Mouse (Mus musculus) cerebellum, adult 8-10 months (tissue): ENCODE measurements around the gene Sema4d.

ENCODE experiments used
- DNase-seq: peaks from one replicate; pipeline ENCODE4 v3.0.0; 2022

The Sema4d gene

DNA sequence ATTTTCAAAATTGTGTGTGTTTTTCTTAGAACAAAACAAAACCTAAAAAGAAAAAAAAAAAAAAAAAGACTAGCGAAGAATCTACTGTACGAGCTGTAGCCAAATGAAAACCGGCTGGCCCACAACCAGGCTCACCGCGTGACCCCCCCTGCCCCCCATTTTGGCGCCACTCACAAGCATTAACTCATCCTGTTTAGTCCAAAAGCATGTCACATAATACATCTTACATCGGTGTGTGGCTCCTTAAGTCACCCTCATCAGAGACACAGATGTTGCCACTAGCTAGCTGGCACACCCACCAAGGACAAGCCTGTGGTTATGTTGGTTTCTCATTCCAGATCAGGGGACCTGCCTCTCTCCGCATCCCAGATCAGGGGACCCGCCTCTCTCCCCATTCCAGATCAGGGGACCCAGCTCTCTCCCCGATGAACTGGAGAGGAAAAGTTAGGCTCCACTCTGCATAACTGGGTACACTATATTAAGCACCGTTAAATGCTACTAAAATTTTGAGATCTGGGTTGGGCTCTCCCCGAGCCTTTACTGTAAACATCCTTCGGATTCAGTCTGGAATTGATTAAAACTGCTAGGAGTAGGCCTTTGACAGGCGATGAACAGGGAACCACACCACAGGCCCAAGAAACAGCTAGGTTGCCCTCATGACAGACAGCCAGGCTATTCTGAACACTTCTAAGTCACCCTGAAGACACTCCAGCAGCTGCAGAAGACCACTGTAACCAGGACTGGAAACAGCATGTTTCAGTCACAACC lies 43.8 kb downstream of the Sema4d start:
- DNase-seq, result no peak

DNA sequence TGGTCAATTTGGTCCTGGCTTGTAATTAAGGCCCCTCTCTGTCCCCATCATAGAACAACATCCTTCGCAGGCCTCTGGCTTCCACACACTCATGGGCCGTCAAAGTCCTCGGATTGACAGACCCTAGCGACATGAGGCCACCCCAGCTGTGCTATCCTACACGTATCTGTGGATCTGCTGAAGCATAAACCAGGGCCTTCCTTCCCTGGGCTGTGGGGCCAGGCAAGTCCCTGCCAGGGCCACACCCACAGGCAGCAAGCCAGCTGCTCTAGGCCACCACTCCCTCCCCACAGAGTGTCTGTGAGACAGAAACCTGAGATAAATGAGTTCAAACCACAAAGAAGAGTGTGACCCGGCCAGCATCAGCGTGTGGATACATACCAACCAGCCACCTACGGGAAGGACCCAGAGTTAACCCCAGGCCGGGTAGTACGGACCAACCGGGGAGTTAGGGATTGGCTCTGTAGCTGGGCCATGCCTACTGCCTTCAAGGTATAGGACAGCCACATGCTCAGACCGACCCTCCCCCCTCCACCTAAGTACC lies 45.5 kb downstream of the Sema4d start:
- no peak for DNase-seq

DNA sequence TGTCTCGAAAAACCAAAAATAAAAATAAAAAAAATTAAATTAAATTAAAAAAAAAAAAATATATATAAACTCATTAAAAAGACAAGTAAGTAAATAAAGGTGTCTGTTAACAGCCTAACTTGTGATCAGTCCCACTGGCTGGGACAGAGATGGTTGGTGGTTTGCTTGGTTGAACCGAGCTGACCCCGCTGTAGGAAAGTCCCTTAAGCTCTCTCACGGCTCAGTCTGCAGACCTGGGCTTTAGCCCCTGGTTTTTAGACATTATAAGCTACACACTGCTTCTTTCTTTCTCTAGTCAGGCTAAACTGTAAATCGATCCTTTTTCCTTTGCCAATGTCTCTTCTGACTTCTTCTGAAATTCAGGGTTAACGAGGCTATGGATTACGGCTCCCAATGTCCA lies 46.5 kb downstream of the Sema4d start:
- no peak for DNase-seq

DNA sequence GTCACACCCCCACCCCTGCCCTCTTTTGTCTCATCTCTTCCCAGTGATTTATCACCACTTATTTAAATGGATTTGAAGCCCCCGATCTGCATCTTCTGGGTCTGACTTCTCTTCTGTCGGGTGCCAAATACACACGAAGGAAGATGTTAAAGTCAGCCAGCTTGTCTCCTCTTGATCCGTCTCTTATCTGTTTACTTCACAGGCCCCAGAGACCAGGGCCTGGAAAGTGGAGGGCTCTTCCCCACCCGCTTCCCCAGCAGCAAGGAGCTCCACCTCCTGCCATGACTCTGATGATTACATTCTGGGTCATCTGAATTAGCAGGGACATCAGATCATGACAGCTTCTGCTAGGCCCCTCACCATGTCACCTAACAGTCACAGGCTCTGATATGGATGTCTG lies 47.7 kb downstream of the Sema4d start:
- DNase-seq, result no peak

DNA sequence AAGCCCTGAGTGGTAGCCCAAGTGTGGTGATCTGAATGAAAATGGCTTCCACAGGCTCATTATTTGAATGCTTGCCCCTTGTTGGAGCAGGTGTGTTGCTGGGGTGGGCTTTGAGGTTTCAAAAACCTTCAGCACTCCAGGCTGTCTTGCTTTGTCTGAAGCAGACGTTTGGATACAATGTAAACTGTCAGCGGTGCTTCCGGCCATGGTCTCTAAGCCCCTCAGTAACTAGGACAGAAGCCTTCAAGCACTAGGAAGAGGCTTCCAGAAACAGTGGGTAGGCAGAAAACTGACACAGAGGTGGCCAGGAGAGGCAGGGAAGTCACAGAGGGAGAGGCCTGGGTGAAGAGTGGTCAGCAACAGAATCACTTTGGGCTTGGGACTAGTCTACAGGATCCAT lies 49.7 kb downstream of the Sema4d start:
- DNase-seq, result no peak

DNA sequence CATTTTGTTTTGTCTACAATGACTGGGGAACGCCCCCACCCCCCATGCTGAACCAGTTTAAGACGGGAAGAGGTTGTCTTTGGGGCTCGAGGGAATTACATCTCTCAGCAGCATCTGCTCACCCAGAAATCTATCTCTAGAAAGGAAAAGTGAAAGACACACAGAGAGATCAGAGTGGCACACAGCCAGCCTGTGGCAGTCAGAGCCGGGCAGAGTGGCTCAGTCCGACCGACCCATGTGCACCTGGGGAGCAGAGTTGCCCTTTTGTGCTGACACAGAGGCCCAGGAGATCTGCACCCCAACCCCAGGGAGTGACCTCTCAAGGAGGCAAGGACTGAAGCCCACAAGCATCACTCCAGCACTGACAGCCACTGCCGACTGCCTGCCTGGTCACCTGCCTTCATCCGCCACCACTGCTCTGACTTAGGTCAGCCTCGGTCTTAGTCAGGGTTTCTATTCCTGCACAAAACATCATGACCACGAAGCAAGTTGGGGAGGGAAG lies 50.9 kb downstream of the Sema4d start:
- DNase-seq, result no peak

DNA sequence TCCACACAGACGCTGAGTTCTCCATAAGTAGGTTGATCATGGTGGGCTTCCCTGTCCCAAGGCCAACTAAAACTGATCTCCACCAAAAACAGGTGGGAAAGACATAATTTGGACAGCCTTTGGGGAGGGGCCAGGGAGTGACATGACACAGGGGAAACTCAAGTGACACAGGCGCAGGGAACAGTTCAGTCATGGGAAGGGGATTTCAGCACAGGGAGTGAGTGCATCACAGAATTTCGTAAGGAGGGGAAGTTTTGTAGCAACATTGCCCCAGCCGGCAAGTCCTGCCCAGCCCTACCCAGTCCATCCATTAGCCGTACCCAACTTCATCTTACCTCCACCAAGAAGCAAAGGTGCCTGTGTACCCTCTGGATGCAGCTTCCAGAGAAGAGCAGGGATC lies 52.8 kb downstream of the Sema4d start:
- DNase-seq, result no peak

DNA sequence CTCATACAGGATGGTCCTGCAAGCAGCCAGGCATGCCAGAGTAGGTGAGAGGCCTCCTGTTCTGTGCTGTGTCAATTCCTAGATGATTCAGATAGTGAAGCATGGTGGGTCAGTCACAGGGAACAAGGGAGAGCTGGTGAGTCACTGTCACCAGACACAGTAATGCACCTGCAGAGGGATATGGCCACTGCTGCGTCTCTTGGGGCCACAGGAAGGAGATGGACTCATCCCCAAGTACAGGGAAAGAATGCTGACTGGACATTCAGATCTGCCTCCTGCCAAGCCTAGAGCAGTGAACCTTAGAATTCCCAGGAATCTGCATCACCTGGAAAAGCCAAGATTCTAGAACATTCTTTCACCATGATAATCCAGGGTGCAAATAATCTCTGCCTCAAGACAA lies 53.8 kb downstream of the Sema4d start:
- DNase-seq, result no peak

DNA sequence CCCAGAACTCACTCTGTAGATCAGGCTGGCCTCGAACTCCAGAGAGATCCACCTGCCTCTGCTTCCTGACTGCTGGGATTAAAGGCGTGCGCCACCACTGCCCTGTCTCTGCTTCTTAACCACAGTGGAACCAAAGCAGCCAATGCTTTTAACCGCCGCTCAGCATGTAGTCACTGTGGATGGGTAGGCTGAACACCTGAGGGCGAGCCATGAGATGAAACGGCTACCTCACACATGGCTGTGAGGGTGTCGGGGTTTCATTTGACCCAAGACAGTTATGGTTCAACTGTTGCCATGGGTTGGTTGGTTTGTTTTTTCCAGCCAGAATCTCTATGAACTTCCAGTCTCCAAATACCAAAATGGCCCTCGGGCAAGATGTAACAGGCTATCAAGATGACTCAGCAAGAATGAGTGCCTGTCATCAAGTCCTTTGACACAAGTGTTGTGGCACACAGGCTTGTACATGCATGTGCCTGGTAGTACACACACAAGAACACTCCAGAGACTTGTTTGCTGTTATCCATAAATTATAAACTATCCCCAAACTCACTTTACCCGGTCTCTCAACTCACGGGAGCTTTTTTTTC lies 54.9 kb downstream of the Sema4d start:
- DNase-seq, result no peak

DNA sequence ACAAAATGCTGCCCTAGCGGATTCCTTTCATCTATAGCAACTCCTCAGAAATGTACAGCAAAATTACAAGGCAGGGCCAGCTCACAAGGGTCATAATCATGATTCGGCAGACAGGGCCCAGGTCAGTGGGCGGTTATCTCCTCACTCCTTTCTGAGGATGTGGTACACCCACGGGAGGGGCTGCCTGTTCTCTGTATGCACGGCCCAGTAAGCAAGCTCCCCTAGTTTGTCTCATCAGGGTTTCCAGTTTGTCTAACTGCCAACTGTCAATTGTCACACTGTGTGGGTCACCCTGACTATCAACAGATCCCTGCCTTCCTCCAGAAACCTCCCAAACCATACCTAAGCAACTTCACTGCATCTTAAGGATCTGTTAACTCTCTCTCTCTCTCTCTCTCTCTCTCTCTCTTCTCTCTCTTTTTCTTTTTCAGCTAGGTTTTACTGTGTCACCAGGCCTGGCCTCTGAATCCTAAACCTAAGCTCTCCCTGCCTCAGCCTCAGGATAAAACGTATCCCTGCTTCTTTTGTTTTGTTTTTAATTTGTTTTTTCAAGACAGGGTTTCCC lies 55.5 kb downstream of the Sema4d start:
- no peak for DNase-seq

DNA sequence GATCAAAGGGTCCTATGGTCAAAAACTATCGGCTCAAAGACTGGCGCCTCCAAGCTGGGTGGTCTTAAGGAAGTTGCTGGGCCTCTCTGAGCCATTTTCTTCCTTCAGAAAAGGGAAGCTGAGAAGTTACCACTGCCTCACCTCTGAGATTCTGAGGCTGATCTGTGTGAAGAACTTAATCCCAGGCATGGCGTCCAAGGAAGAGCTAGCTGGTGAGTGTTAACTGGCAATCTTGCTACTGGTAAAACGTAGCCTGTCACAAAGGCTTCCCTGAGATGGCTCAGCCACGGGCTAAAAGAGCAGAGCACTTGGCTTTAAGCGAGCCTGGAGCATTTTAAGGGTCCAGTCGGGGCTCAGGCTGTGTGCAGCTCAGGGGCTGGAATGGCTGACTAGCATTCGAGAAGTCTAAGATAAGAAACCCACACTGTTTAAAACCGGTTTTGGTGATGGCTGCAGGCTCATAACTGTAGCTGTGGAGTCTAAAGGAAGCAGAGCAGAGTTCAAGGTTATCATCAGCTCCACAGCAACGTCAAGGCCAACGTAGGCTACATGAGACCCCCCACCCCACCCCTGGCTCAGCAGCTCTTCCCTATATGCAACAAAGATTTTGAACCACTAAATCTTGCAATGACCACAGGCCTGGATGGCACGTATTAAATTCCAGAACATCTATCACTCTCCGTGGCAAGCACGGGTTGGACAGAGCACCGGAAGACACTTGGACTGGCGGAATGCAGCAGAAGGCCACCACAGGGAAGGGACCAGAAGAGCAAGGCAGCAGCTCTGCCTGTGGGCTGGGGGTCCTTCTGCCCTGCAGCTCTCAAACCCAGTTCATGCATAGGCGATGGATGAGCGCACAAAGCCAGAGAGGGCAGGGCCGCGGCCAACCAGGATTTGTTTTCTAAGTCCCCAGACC lies 56.3 kb downstream of the Sema4d start:
- no peak for DNase-seq

DNA sequence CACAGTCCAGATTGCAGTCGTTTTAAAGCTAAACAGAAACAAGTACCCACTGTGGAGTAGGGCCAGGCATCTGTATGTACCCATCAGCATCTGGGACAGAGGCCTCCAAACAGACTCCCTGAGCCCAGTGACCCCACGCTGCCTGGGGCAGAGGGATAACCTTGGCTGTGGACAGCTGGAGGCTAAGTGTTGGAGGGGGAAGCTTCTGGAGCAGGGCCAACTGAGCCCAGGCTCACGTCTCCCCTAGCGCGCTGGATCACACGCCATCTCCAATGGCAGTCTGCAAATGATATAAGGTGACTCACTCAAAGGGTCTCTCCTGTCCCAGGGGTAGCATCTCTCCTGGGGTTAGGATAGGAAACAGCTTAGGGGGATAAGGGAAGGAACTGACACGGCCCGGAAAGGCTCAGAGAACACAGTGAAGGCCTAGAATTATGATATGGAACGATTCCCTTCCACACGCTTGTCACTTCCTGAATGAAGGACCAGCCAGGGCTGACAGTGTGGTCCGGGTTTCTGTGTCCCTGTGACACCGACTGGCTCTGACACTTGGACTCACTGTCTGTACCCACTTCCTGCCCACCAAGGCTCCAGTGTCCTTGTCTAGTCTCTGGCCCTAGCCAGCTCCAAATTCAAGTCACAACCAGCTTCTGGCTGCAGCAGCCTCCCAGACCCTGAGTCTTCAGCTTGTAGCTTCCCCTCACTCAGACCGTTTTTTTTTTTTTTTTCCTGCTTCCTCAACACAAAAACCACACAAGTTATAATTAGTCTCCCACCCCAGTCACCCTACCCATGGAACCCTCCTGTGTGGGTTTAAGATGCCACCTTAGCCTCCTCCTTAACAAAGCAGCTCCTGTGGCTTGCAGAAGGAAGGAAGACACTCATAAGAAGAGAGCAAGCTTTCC lies 57.3 kb downstream of the Sema4d start:
- DNase-seq, result no peak

DNA sequence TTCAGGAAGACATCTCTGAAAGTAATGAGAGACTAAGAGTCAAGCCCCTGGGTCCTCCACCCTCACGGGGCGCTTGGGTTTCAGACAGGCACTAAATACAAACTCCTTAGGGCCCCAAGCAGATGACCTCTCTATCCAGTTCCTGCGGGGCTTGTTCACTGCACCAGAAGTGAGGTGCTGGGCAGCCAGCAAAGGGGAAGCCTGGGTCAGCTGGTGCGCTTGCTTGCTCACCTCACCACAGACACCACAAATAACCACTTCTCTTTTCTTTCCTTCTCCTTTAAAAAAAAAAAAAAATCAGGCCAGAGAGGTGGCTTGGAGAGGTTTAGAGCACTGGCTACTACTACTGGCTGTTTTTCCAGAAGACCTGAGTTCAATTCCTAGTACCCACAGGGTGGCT lies 59.0 kb downstream of the Sema4d start:
- no peak for DNase-seq

DNA sequence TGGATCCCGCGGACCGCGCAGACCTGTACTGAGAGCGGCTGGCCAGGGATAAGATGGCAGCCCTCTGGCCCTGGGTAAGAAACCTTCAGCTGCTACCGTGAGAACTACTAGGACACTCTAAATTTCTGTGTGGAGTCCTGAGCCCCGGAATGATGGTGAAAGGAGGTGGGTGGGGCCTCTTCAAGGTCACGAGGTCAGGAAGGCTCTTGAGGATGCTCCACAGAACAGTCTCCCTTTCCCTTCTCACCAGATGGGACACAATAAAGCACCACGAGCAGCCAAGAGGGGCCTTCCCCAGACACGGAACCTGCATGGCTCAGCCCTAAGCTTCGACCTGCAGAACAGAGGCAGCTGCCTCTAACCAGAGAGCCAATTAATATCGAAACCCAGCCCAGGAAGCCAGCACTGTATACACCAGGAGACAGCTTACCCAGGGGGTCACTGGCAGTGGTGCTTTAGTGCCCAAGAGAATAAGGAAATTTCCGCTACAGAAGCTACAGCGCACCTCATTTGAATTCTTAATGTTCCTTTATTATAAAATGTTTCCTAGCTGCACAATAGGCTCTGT lies 61.4 kb downstream of the Sema4d start:
- DNase-seq, result no peak

DNA sequence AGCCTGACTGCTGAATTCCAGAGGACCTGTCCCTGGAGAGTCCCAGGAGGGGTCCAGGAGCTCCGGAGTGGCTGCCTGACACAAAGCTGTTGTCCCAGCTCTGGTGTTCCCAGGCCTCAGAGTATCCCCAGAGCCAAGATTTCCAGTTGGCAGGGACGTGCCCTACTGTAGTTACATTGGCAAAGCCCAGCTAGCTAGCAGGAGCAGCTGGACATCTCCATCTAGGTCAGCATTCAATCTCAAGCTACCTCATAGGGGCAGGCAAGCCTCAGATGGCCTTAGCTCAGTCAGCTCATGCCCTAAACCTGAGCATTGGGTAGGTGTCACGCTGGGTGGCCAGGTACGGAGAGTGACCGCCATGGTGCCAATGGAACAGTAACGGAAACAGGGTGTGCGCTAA lies 62.1 kb downstream of the Sema4d start:
- DNase-seq, result peak; percentile 77

DNA sequence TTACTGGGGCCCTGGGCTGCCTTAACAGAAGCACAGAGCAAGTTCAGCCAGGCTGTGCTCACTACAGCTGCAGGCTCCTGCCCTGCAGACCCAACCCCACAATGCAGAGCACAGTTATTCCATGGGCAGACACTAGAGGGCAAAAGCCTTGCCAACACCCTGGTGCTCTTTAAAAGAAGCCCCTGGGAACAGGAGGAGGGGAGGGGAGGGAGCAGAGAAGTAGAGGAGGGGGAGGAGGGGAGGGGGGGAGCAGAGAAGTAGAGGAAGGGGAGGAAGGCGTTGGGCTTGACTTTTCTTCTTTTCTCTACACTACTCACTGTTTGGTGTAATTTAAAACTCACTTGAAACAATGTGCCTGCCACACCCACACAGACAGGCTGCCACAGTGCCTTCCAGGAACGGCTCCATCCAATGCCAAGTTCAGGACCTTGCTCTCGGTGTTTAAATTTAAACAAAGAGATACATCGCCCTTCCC lies 63.6 kb downstream of the Sema4d start:
- no peak for DNase-seq

DNA sequence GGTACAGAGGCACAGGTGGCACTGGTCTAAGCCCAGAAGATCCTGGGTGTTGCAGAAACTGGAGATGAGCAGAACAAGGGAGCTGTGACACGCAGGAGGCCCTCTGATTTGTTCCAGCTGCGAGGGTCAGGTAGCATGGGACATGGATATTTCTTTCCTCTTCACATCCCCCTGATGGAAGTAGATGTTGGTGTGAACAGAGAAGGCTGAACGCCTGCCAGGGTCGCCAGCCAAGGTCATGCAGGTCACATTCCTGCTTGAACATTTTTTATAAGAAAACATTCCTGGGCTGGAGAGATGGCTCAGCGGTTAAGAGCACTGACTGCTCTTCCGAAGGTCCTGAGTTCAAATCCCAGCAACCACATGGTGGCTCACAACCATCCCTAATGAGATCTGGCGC lies 66.2 kb downstream of the Sema4d start:
- DNase-seq, result no peak

DNA sequence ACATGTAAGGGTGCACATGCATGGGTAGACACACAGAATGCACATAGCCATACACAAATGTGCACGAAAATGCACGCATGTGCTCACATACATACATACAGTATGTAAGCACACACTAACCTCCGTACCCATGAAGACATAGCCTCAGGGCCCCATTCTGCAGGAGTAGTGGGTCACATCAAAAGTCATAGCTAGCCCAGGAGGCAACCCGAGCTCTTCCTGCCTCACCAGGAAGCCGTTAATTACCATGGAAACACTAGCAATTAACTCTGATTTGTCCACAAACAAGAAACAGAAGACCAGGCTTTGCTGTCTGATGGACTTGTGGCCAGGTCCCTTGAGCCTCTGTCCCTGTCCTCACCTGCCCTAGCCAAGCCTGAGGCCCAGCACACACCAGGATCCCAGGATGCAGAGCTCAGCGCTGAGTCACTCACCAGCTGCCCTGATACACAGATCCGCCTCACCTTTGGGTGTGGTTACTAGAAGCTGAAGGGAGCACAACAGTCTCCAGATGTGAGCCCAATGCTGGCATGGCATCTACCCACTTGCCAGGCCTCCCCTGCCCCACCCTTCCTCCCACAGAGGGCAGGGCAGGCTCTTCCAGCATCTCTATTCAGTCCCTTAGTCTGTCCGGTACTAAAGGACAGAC lies 67.5 kb downstream of the Sema4d start:
- no peak for DNase-seq

DNA sequence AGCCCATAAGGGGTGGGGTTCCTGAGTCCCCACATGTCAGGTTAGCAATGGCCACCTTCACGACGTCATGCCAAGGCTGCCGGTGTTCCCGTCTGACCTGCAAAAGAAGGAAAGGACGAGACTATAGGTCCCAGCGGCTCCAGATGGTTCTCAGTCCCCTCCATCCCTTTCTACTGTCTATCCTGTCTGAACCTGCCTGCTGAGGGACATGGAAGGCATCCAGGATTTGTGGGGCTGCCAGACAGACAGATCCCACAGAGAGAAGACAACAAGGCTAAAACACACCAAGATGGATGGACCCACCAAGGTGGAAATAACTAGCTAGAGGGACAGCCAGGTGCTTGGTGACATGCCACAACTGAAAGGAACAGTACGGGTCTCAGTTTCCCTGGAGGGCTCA lies 68.1 kb downstream of the Sema4d start:
- peak; percentile 39 for DNase-seq

DNA sequence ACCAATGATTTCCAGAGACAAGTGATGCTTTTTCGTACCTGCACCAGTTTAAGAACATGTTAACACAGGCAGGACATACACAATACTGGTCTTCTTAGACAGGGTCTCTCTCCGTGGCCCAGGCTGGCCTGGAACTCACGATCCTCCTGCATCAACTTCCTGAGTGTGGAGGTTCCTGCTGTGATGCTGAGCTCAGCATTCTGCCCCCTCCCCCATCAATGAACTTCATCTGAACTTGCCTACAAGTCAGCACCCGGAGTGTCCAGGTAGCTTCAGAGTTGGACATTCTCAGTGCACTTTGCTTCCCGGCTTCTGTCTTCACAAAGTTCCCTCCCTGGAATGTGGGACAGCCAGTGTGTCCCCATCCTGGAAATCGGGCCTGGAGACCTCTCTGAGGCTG lies 69.0 kb downstream of the Sema4d start:
- DNase-seq, result no peak

DNA sequence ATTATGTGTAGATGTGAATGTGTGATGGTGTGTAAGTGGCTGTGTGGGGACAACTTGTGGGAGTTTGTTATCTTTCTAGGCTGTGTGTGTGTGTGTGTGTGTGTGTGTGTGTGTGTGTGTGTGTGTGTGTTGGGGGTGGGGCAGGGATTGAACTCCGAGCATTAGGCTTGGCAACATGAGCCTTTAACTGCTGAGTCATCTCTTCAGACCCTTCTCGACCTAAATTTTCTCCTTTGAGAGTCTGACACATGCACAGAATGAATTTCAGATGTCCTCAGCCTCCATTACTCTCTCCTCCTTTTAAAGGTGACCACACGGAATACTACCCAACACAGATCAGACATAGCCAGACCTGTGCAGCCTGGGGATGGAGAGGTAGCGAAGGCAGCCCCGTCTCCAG lies 70.4 kb downstream of the Sema4d start:
- no peak for DNase-seq
